Mouse (Mus musculus): ENCODE measurements around the gene Rab3gap1. TPM values are rescaled to one million over a fixed set of nuclear protein-coding genes. Genes with fewer than 3 reads are reported as not detected.
A peak's percentile ranks its signal among the peaks of the same experiment; 100 is the strongest.

Gene Rab3gap1
- total and polyA plus RNA-seq, 3 experiments, result 21.7 to 37.5 (median 21.8) TPM

DNA sequence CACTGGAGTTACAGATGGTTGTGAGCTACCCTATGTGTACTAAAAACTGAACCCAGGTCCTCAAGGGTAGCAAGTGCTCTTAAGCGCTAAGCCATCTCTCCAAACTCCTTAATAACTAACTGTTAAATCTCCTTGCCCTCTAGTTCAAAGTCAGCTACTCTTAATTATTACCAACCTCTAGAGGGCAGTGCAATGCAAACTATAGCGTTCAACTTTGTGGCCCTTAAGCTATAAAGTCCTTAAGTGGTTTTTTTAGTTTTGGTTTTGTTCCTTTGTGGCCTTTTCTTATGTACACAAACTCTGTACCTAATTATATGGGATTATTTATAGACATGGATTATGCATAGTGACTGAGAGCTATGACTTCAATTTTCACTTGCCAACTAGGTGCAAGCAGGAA is 41.2 kb upstream of the Rab3gap1 start:
- H3K4me1 ChIP-seq (ENCODE audit: control insufficient read depth in 1 of 2, insufficient read depth in 2 of 2), result peaks cover 6% of the 10 kb centered on the region in 2 experiments; a peak in 2 of 4 replicates

DNA sequence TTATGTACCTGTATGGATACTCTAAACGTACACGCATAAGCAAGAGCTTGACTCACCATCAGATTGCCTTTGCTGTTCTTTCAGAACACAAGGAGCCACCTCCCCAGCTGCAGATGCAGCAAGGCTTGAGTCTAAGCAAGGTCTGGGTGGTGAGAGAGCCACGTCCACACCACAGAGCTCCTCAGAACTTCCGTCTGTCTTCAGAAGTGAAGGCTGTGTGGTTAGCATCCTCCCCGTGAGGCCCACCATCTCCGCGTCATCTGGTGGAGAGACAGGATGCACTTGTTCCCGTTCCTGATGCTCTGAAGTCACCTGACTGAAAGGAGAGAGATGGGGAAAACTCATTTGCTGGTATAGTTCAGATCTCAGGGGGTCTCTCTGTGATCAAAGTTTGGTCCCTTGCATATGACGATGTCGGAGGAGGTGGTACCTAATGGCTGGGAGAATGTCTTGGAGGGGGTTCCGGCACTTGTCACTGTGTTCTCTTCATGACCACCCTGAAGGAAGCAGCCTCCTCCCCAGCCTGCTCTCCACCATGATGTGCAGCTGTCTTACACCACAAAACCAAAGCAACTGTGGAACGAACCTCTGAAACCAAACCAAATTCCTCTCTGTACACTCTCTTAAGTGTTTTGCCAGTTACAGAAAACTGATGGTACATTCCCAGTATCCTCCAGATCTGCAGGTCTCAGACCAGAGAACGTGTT is 38.2 kb upstream of the Rab3gap1 start:
- TF ChIP-seq BHLHE40 (IDR thresholded peaks at IDR 0.05; ENCODE audit: low read depth, low read length) (no peak), SMC3 (IDR thresholded peaks at IDR 0.05; ENCODE audit: low read depth, low read length) (no peak), KAT2A (IDR thresholded peaks at IDR 0.05; ENCODE audit: insufficient replicate concordance, low read length) (no peak), POLR2AphosphoS2 (IDR thresholded peaks at IDR 0.05; ENCODE audit: low read depth, low read length) (no peak), UBTF (IDR thresholded peaks at IDR 0.05; ENCODE audit: low read depth, low read length) (no peak), USF1 (IDR thresholded peaks at IDR 0.05; ENCODE audit: low read depth, low read length) (no peak), MYC (IDR thresholded peaks at IDR 0.05; ENCODE audit: low read depth, low read length) (no peak), CHD2 (IDR thresholded peaks at IDR 0.05; ENCODE audit: low read length) (no peak)
- Histone ChIP-seq H3K4me3 (replicated peaks in 1 of 3; ENCODE audit: low read depth in 2 of 3, low read length in 2 of 3, poor library complexity in 1 of 3) (no peak overlapping the region), H3K27me3 (replicated peaks) (no peaks in the 10 kb centered on the region), H3K9ac (ENCODE audit: insufficient read depth, low read depth) (no peak overlapping the region), H3K79me2 (replicated peaks; ENCODE audit: control insufficient read depth, extremely low read depth, insufficient read depth, poor library complexity, severe bottlenecking) (no peaks in the 10 kb centered on the region), H3K4me2 (ENCODE audit: insufficient read depth, low read depth, poor library complexity, severe bottlenecking) (no peak overlapping the region), H3K9me3 (replicated peaks; ENCODE audit: low read length) (no peaks in the 10 kb centered on the region), H3K36me3 (replicated peaks in 1 of 2; ENCODE audit: control insufficient read depth in 1 of 2, insufficient read depth in 1 of 2, low read length in 1 of 2) (no peaks in the 10 kb centered on the region), H3K4me1 (ENCODE audit: control insufficient read depth in 1 of 2, insufficient read depth in 2 of 2) (peaks cover 6% of the 10 kb centered on the region in 2 experiments; a peak in 2 of 4 replicates), H3K27ac (ENCODE audit: insufficient read depth, low read depth) (no peak overlapping the region)
- DNase-seq (ENCODE audit: extremely low read depth), result no peak
- in situ Hi-C loops (cut with MboI; ENCODE audit: low pct_ligation_motif_present, low pct_unique_long_range_greater_than_20kb, low sequenced_read_pairs), result loop anchor here (10.0 kb wide), 1 partner anchor 84 kb away; no protein-coding TSS in a partner anchor
- dilution Hi-C loops (cut with MboI; ENCODE audit: extremely low pct_ligation_motif_present, extremely low pct_unique_long_range_greater_than_20kb, low sequenced_read_pairs), result no loop called here

More for the DNA sequence above, 41.2 kb upstream of the Rab3gap1 start:
- in situ Hi-C loops (cut with MboI; ENCODE audit: low pct_ligation_motif_present, low pct_unique_long_range_greater_than_20kb, low sequenced_read_pairs), result no loop called here
- no peak for TF ChIP-seq POLR2A (IDR thresholded peaks at IDR 0.05; ENCODE audit: low read depth, low read length)
- TF ChIP-seq ZMIZ1 (IDR thresholded peaks at IDR 0.05; ENCODE audit: low read depth, low read length), result no peak
- no peak for TF ChIP-seq CHD1 (IDR thresholded peaks at IDR 0.05; ENCODE audit: low read depth, low read length)
- TF ChIP-seq UBTF (IDR thresholded peaks at IDR 0.05; ENCODE audit: low read depth, low read length), result no peak
- TF ChIP-seq MAZ (IDR thresholded peaks at IDR 0.05; ENCODE audit: low read depth, low read length), result no peak
- 0 out of 2 replicates have a peak, but pooled peaks have one; percentile 32 for TF ChIP-seq MYC (IDR thresholded peaks at IDR 0.05; ENCODE audit: low read depth, low read length)
- no peak for TF ChIP-seq GABPA (IDR thresholded peaks at IDR 0.05; ENCODE audit: insufficient replicate concordance, low read depth, low read length)
- TF ChIP-seq ZC3H11A (IDR thresholded peaks at IDR 0.05; ENCODE audit: low read depth, low read length), result 0 out of 2 replicates have a peak, but pooled peaks have one; percentile 21
- peak; percentile 100 for TF ChIP-seq RAD21 (IDR thresholded peaks at IDR 0.05; ENCODE audit: low read depth, low read length)
- no peak for TF ChIP-seq EP300 (IDR thresholded peaks at IDR 0.05; ENCODE audit: low read length)
- no peak for TF ChIP-seq PAX5 (IDR thresholded peaks at IDR 0.05; ENCODE audit: low read length)
- TF ChIP-seq RCOR1 (conservative IDR thresholded peaks at IDR 0.05; ENCODE audit: low read depth, low read length), result no peak
- no peak for TF ChIP-seq POLR2AphosphoS2 (IDR thresholded peaks at IDR 0.05; ENCODE audit: low read depth, low read length)
- TF ChIP-seq NELFE (IDR thresholded peaks at IDR 0.05; ENCODE audit: low read depth, low read length), result no peak
- TF ChIP-seq ZNF384 (IDR thresholded peaks at IDR 0.05; ENCODE audit: low read depth, low read length), result peak; percentile 82
- TF ChIP-seq TBP (conservative IDR thresholded peaks at IDR 0.05; ENCODE audit: low read depth, low read length), result no peak
- no peak for TF ChIP-seq ETS1 (conservative IDR thresholded peaks at IDR 0.05; ENCODE audit: low read depth, low read length)
- TF ChIP-seq CTCF (conservative IDR thresholded peaks at IDR 0.05 in 1 of 2, IDR thresholded peaks at IDR 0.05 in 1 of 2; ENCODE audit: low read depth in 2 of 2, low read length in 2 of 2), result peak; percentile 20 to 90; a peak in 2 of 4 replicates
- TF ChIP-seq SMC3 (IDR thresholded peaks at IDR 0.05; ENCODE audit: low read depth, low read length), result peak; percentile 74
- no peak for TF ChIP-seq CHD2 (IDR thresholded peaks at IDR 0.05; ENCODE audit: low read length)
- no peak for TF ChIP-seq SIN3A (IDR thresholded peaks at IDR 0.05; ENCODE audit: low read length)
- TF ChIP-seq MEF2A (IDR thresholded peaks at IDR 0.05; ENCODE audit: borderline replicate concordance, low read depth, low read length), result no peak
- no peak for TF ChIP-seq KAT2A (IDR thresholded peaks at IDR 0.05; ENCODE audit: insufficient replicate concordance, low read length)
- TF ChIP-seq HCFC1 (IDR thresholded peaks at IDR 0.05; ENCODE audit: low read depth, low read length), result no peak
- no peak; the same call in 1 of the 2 replicates for TF ChIP-seq IRF4 (IDR thresholded peaks at IDR 0.05; ENCODE audit: low read depth, low read length)
- peak; percentile 41; the same call in 1 of the 2 replicates for TF ChIP-seq JUND (conservative IDR thresholded peaks at IDR 0.05; ENCODE audit: low read depth, low read length)
- TF ChIP-seq MAFK (IDR thresholded peaks at IDR 0.05; ENCODE audit: insufficient replicate concordance, low read length), result no peak
- TF ChIP-seq USF2 (conservative IDR thresholded peaks at IDR 0.05; ENCODE audit: low read depth, low read length), result no peak
- H3K79me2 ChIP-seq (replicated peaks; ENCODE audit: control insufficient read depth, extremely low read depth, insufficient read depth, poor library complexity, severe bottlenecking), result no peaks in the 10 kb centered on the region
- no peaks in the 10 kb centered on the region for H3K27me3 ChIP-seq (replicated peaks)
- H3K9me3 ChIP-seq (replicated peaks; ENCODE audit: low read length), result no peaks in the 10 kb centered on the region
- no peaks in the 10 kb centered on the region for H3K36me3 ChIP-seq (replicated peaks in 1 of 2; ENCODE audit: control insufficient read depth in 1 of 2, insufficient read depth in 1 of 2, low read length in 1 of 2)
- no peak overlapping the region for H3K4me2 ChIP-seq (ENCODE audit: insufficient read depth, low read depth, poor library complexity, severe bottlenecking)
- H3K27ac ChIP-seq (ENCODE audit: insufficient read depth, low read depth), result no peak overlapping the region
- DNase-seq (ENCODE audit: extremely low read depth), result peak; percentile 71
- dilution Hi-C loops (cut with MboI; ENCODE audit: extremely low pct_ligation_motif_present, extremely low pct_unique_long_range_greater_than_20kb, low sequenced_read_pairs), result no loop called here
- no peak overlapping the region for H3K4me3 ChIP-seq (replicated peaks in 1 of 3; ENCODE audit: low read depth in 2 of 3, low read length in 2 of 3, poor library complexity in 1 of 3)
- H3K9ac ChIP-seq (ENCODE audit: insufficient read depth, low read depth), result no peak overlapping the region
